Mouse (Mus musculus) embryonic fibroblast, embryonic 13.5 days (primary cell): ENCODE measurements around the gene Rhobtb3. TPM values are rescaled to one million over a fixed set of nuclear protein-coding genes. Genes with fewer than 3 reads are reported as not detected.
A peak's percentile ranks its signal among the peaks of the same experiment; 100 is the strongest.

Source experiments
- H3K27ac ChIP-seq: 2 replicates; pipeline ENCODE4 v1.5.1; 2012; ENCODE audit warnings: low read length, control low read depth, inconsistent platforms; ENCODE audit not compliant: insufficient read depth
- H3K4me1 ChIP-seq: 2 replicates; pipeline ENCODE4 v1.6.1; 2011; ENCODE audit warnings: low read length; ENCODE audit not compliant: control insufficient read depth, insufficient read depth
- H3K4me3 ChIP-seq: 2 replicates; pipeline ENCODE4 v1.5.1; 2011; ENCODE audit warnings: mild to moderate bottlenecking, control low read depth, low read length; ENCODE audit not compliant: insufficient read depth
- CTCF ChIP-seq: IDR thresholded peaks from 2 replicates; pipeline ENCODE4 v1.5.1; 2011; ENCODE audit warnings: mild to moderate bottlenecking, control low read depth, low read length, moderate library complexity, borderline replicate concordance; ENCODE audit not compliant: insufficient read depth
- POLR2A ChIP-seq: IDR thresholded peaks from 2 replicates; pipeline ENCODE4 v1.6.1; 2011; ENCODE audit warnings: low read depth, mild to moderate bottlenecking, control low read depth, low read length, moderate library complexity
- polyA plus RNA-seq: library from polyadenylated mRNA; stranded (reverse); fragments of >200 nt; gene quantifications from 2 replicates; pipeline ENCODE4 v1.2.4, GENCODE M21; 2011; ENCODE audit warnings: low read depth; ENCODE audit not compliant: missing spikeins, insufficient read length

Rhobtb3 gene
- 91.2 and 101 TPM in 2 replicates for polyA plus RNA-seq

DNA sequence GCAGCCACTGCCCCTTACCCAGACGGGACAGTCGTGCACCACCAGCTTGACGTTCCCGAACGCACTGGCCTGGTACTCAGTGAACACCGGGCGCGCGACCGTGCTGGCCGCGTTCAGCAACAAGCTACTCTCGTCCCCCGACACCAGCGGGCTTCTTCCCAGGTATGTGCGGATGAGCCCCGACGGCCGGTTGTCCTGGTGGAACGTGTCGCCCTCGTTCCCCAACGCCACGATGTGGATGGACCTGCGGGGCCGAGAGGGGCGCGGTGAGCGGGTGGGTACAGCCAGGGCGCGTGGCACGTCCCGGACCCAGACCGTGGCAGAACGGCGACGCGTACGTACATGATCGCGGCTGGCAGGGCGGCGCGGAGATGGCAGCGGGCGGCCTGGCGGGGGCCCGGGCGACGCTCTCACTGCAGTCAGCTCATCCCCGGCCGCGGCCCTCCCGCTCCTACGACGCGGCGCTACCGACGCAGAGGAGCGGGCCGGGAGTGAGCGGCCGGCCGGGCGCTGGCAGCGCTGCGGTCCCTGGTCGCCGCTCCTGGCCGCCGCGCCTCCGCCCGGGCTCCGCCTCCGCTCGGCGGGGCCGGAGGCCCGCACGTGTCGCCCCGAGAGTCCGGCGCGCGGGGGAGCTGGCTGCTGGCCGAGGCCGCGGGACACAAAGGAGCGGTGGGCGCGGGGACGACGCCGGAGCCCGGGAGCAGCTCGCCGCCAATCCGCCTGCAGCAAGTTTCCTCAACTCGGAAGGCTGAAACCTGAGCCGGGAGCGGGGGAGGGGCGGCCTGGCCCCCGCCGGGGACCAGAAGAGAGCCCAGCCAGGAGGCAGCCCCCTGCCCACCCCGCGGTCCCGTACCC lies at the start of gene Rhobtb3:
Gene Rhobtb3 (minus strand): TSS at position 737 of the 855 bp plus-strand sequence.
- H3K4me1 ChIP-seq, result peaks cover 9% of the 10 kb centered on the region; the same call in 1 of the 2 replicates
- TF ChIP-seq CTCF (no peak), POLR2A (peak; percentile 60)
- H3K4me3 ChIP-seq, result peak within 1 kb of the TSS; percentile 69
- H3K27ac ChIP-seq, result peak within 1 kb of the TSS; percentile 93

DNA sequence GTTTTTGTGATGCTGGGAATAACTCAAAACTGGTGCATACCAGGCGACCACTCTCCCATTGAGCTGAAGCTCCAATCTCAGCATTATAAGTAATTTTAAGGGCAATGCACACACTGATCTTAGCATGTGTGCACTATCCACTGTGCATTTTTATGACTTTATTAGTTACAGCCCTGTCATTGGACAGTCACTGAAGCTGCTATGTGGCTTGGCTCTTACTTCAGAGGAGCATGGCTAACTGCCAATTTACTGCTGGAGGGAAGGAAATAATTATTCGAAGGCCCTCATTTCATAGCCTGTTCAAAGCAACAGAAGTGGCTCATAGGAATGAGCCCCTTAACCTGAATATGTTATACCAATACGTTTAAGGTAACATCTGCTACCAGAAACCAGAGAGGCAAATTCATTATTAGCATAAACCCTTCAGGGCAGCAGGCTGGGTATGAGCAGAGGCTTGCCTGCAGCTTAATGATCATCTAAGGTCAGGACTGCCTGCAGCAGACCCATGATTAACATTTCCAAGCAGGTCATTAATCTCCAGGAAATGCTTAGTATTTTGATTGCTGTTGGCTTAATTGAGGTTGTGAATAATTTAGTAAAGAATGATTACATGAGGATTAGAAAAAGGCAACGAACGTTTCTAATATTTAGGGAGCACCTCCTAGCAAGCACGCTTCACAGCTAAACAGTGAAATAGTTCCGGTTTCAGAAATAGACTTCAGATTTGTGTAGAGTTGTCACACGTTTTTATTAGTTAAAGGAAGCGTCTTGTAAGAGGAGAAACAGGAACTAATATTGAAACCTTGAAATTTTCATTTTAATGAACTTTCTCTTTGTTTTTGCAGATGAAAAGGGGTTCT lies 48.7 kb upstream of the Rhobtb3 start:
- Histone ChIP-seq H3K4me3 (no peak overlapping the region), H3K4me1 (no peaks in the 10 kb centered on the region; the same call in 1 of the 2 replicates)

DNA sequence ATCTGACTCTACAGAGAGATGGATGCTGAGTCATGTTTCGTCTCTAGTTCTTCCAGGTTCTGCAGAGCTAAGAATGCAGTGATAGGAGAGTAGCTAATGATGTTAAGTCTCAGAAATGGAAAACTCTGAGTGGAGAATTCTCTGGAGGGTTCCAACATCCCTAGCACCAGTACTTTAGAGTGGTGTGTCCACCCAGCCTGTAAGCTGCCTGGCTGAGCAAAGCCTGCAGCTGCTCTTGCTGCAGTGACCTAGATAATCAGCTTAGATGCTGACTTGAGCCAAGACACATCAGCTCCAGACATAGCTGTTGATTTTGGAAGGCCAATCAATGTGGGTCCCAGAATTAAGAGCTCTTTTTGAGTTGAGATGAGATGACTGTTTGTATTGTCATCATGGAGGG lies 44.4 kb upstream of the Rhobtb3 start:
- Histone ChIP-seq H3K4me3 (no peak overlapping the region), H3K27ac (no peak overlapping the region), H3K4me1 (no peaks in the 10 kb centered on the region; the same call in 1 of the 2 replicates)
- no peak for TF ChIP-seq POLR2A
- no peak for TF ChIP-seq CTCF

More for the DNA sequence above, 48.7 kb upstream of the Rhobtb3 start:
- H3K27ac ChIP-seq, result no peak overlapping the region
- TF ChIP-seq POLR2A, result no peak

DNA sequence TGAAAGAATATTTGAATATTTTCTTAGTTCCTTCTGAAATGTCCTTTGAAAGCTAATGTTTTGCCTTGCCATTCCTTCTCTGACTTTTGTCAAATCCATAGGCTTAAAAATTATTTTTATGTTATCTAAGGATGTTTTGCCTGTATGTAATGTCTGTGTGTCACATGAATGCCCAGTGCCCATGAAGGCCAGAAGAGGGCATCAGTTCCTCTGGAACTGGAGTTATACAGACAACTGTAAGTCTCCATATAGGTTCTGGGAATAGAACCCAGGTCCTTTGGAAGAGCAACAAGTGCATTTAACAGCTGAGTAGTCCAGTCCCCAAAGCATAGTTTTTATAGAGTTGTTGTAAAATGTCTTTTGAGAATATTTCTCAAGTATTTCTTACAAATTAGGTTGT lies 38.2 kb upstream of the Rhobtb3 start:
- no peaks in the 10 kb centered on the region for H3K4me1 ChIP-seq
- TF ChIP-seq POLR2A (no peak), CTCF (no peak)
- H3K27ac ChIP-seq, result no peak overlapping the region
- no peak overlapping the region for H3K4me3 ChIP-seq

DNA sequence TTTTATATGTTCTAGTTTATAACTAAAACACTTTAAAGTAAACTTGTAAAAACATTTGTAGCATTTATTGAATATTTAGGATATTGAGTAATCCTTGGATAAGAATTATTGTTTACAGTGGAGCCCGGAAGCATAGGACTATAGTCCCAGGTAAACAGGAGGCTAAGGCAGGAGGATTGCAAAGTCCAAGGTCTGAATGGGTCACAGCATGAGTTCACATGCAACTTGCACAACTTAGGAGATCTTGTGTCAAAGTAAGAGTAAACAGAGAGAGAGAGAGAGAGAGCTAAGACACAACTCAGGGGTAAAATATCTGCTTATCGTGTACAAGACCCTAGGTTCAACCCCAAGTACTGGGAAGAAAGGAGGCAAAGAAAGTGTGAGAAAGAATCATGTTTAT lies 32.9 kb upstream of the Rhobtb3 start:
- H3K4me1 ChIP-seq, result no peaks in the 10 kb centered on the region
- no peak overlapping the region for H3K4me3 ChIP-seq
- no peak overlapping the region for H3K27ac ChIP-seq
- TF ChIP-seq CTCF, result no peak
- TF ChIP-seq POLR2A, result no peak

DNA sequence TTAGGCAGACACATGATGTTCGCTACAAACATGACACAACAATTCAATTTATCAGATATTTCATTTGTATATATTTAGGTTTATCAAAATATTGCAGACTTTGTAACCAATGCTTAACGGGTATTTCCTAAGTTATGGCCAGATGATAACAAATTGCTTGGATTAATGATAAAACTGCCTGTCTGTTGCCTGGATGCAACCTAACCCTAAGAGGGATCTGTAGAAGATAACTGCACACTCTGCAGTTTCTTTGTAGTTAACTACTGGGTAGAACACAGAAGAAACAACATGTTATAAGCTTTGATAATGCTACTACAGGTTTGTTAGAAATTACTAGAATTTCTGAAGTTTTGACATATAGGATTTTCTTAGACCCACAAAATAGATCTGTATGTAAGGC lies 32.5 kb upstream of the Rhobtb3 start:
- TF ChIP-seq CTCF (no peak), POLR2A (no peak)

DNA sequence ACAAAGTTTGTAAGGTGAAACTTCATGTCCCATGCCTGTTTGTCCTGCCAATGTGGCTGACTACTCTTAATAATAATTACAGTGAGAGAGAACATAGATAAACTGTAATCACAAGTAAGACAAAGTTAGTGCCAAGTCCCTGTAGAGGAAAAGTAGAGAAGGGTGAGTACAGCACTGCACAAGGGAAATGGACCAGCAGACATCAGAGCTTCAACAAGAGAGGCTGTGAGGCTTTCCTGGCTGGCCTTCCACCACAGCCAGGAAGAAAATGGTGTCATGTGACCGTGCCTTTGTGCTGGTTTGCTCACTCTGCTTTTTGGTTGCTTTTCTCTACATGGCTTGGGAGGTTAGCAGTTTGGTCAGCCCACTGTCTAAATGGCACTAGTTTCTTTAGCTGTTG lies 31.9 kb upstream of the Rhobtb3 start:
- Histone ChIP-seq H3K4me3 (no peak overlapping the region), H3K27ac (no peak overlapping the region), H3K4me1 (no peaks in the 10 kb centered on the region)
- TF ChIP-seq CTCF (no peak), POLR2A (no peak)

More for the DNA sequence above, 32.5 kb upstream of the Rhobtb3 start:
- Histone ChIP-seq H3K27ac (no peak overlapping the region), H3K4me3 (no peak overlapping the region), H3K4me1 (no peaks in the 10 kb centered on the region)

DNA sequence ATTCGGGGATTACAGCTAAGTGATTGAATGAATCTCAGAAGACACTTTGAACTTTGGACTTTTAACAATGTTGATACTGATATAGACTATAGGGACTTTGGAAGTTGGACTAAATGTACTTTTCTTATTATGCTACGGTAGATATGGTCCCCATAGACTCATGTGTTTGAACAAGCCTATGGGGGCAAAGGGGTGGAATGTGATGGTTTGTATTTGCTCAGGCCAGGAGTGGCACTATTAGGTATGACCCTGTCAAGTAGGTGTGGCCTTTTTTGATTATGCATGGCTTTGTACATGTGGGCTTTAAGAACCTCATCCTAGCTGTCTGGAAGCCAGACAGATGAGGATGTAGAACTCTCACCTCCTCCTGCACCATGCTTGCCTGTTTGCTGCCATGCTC lies 30.8 kb upstream of the Rhobtb3 start:
- Histone ChIP-seq H3K4me1 (no peaks in the 10 kb centered on the region), H3K27ac (no peak overlapping the region), H3K4me3 (no peak overlapping the region)
- no peak for TF ChIP-seq CTCF

DNA sequence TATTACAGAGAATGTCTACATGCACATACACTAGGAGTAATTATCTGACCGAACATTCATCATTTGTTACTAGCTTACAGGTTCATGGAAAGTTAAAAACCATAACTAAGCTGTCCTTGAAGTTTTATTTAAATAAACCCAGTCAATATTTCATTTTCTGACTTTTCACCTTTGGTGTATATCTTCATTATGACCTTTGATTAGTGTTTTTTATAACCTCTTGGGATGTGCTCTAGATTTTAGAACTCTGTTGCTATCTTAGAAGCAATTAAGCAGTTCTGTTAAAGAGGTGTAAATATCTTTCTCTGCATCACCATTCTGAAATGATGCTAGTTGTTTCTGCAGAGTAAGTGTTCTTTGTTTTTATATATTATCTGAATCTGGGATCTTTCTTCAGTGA lies 23.1 kb upstream of the Rhobtb3 start, which contains the start of gene Spata9:
Gene Spata9 (plus strand): TSS at position 301 of the 400 bp plus-strand sequence.
- TF ChIP-seq CTCF, result no peak
- no peak for TF ChIP-seq POLR2A
- H3K4me1 ChIP-seq, result no peaks in the 10 kb centered on the region
- no peak within 1 kb of the TSS for H3K4me3 ChIP-seq
- no peak within 1 kb of the TSS for H3K27ac ChIP-seq
